Mouse (Mus musculus) embryonic facial prominence, embryonic 15.5 days (tissue): ENCODE measurements around the gene Dio3. TPM values are rescaled to one million over a fixed set of nuclear protein-coding genes. Genes with fewer than 3 reads are reported as not detected.

ENCODE experiments used
- ATAC-seq: fragments of 200-750 bp; cut with Nextera tagmentation; 2 replicates; pipeline ENCODE4 v1.8.0; 2017; ENCODE audit warnings: low read depth, moderate TSS enrichment; ENCODE audit not compliant: insufficient number of reproducible peaks, low FRiP score, low TSS enrichment
- H3K27ac ChIP-seq: fragments of 300-500 bp; sonication (generic); replicated peaks from 2 replicates; pipeline ENCODE4 v1.5.1; 2015; ENCODE audit warnings: mild to moderate bottlenecking, inconsistent platforms
- H3K27me3 ChIP-seq: fragments of 300-500 bp; sonication (generic); 2 replicates; pipeline ENCODE4 v1.6.1; 2015; ENCODE audit warnings: inconsistent platforms
- H3K36me3 ChIP-seq: fragments of 300-500 bp; sonication (generic); 2 replicates; pipeline ENCODE4 v1.6.1; 2015; ENCODE audit warnings: mild to moderate bottlenecking, inconsistent platforms
- H3K4me1 ChIP-seq: fragments of 300-500 bp; sonication (generic); 2 replicates; pipeline ENCODE4 v1.6.1; 2015; ENCODE audit warnings: inconsistent platforms
- H3K4me2 ChIP-seq: fragments of 300-500 bp; sonication (generic); replicated peaks from 2 replicates; pipeline ENCODE4 v1.6.1; 2015; ENCODE audit warnings: mild to moderate bottlenecking, inconsistent platforms
- H3K4me3 ChIP-seq: fragments of 300-500 bp; sonication (generic); replicated peaks from 2 replicates; pipeline ENCODE4 v1.5.1; 2015; ENCODE audit warnings: mild to moderate bottlenecking, inconsistent platforms
- H3K9ac ChIP-seq: fragments of 300-500 bp; sonication (generic); 2 replicates; pipeline ENCODE4 v1.6.1; 2015; ENCODE audit warnings: inconsistent platforms
- H3K9me3 ChIP-seq: fragments of 300-500 bp; sonication (generic); replicated peaks from 2 replicates; pipeline ENCODE4 v1.6.1; 2016; ENCODE audit warnings: inconsistent platforms
- WGBS: fragments of 180-500 bp; shearing (Covaris S2); methylation state at CpG from one replicate; pipeline ENCODE4 v1.1.7; 2015; 5-methylcytosine and 5-hydroxymethylcytosine counted together
- polyA plus RNA-seq: library from polyadenylated mRNA; unstranded; fragments of >200 nt; fragmentation: Nextera tagmentation; extraction: Ambion mirVana; gene quantifications from 2 replicates; pipeline ENCODE4 v1.2.1, GENCODE M21; 2015

Gene Dio3
- polyA plus RNA-seq, 1 experiment from 2014 or later, result 10.5 TPM

- Histone ChIP-seq H3K9me3 (no peaks in the 10 kb centered on the region), H3K4me3 (no peak overlapping the region), H3K9ac (no peak overlapping the region), H3K4me2 (no peak overlapping the region), H3K27me3 (no peaks in the 10 kb centered on the region; the same call in none of the 2 replicates), H3K27ac (no peak overlapping the region), H3K4me1 (peaks cover 3% of the 10 kb centered on the region; the same call in 1 of the 2 replicates), H3K36me3 (no peaks in the 10 kb centered on the region)
- no peak for ATAC-seq
- WGBS, result 41% methylated on average over 14 of the region's 14 CpGs
Observed at GRCm38 (mm10) chr12:110256478-110257220, 22.2 kb upstream of the Dio3 start.

GRCm38 (mm10) chr12:110268226-110268625 is 10.6 kb upstream of the Dio3 start:
- no peak for ATAC-seq
- Histone ChIP-seq H3K27me3 (peaks cover 14% of the 10 kb centered on the region), H3K9ac (no peak overlapping the region), H3K4me1 (no peaks in the 10 kb centered on the region), H3K4me3 (no peak overlapping the region), H3K4me2 (no peak overlapping the region), H3K36me3 (no peaks in the 10 kb centered on the region), H3K9me3 (no peaks in the 10 kb centered on the region), H3K27ac (no peak overlapping the region)
- WGBS, result 81% methylated on average over 3 of the region's 3 CpGs

GRCm38 (mm10) chr12:110269686-110270085 is 9.2 kb upstream of the Dio3 start:
- H3K9ac ChIP-seq, result no peak overlapping the region
- no peak overlapping the region for H3K27ac ChIP-seq
- no peaks in the 10 kb centered on the region for H3K36me3 ChIP-seq
- WGBS, result 73% methylated on average over 4 of the region's 4 CpGs
- peaks cover 24% of the 10 kb centered on the region for H3K27me3 ChIP-seq
- no peak overlapping the region for H3K4me2 ChIP-seq
- no peak overlapping the region for H3K4me3 ChIP-seq
- no peaks in the 10 kb centered on the region for H3K4me1 ChIP-seq
- H3K9me3 ChIP-seq, result no peaks in the 10 kb centered on the region
- ATAC-seq, result no peak

GRCm38 (mm10) chr12:110276034-110276433 is 2.8 kb upstream of the Dio3 start:
- H3K27me3 ChIP-seq, result peaks cover 83% of the 10 kb centered on the region
- no peak overlapping the region for H3K4me2 ChIP-seq
- no peak overlapping the region for H3K27ac ChIP-seq
- ATAC-seq, result no peak
- H3K36me3 ChIP-seq, result no peaks in the 10 kb centered on the region
- H3K4me1 ChIP-seq, result peaks cover 30% of the 10 kb centered on the region
- no peaks in the 10 kb centered on the region for H3K9me3 ChIP-seq
- H3K9ac ChIP-seq, result no peak overlapping the region
- no peak overlapping the region for H3K4me3 ChIP-seq
- 64% methylated on average over 1 of the region's 1 CpGs for WGBS

- H3K36me3 ChIP-seq, result no peaks in the 10 kb centered on the region
- peak overlapping the region; percentile 86 for H3K4me2 ChIP-seq
- H3K4me1 ChIP-seq, result peaks cover 34% of the 10 kb centered on the region
- no peak for ATAC-seq
- 2% methylated on average over 33 of the region's 33 CpGs for WGBS
- peak overlapping the region; percentile 51 for H3K4me3 ChIP-seq
- H3K9me3 ChIP-seq, result no peaks in the 10 kb centered on the region
- H3K27ac ChIP-seq, result no peak overlapping the region
- peak overlapping the region; percentile 6; the same call in 1 of the 2 replicates for H3K9ac ChIP-seq
- peaks cover 90% of the 10 kb centered on the region for H3K27me3 ChIP-seq
Observed at GRCm38 (mm10) chr12:110277259-110277964, 1.5 kb upstream of the Dio3 start.

GRCm38 (mm10) chr12:110277965-110278307 is 932 bp upstream of the Dio3 start:
- H3K4me2 ChIP-seq, result peak overlapping the region; percentile 86
- H3K4me3 ChIP-seq, result peak overlapping the region; percentile 51
- ATAC-seq, result no peak
- peaks cover 92% of the 10 kb centered on the region for H3K27me3 ChIP-seq
- under 1% methylated on average over 58 of the region's 58 CpGs for WGBS
- H3K36me3 ChIP-seq, result no peaks in the 10 kb centered on the region
- peaks cover 34% of the 10 kb centered on the region for H3K4me1 ChIP-seq
- H3K9me3 ChIP-seq, result no peaks in the 10 kb centered on the region
- H3K9ac ChIP-seq, result 0 out of 2 replicates have a peak overlapping the region, but pooled peaks have one; percentile 6
- H3K27ac ChIP-seq, result no peak overlapping the region

- peaks cover 98% of the 10 kb centered on the region for H3K27me3 ChIP-seq
- H3K9ac ChIP-seq, result no peak overlapping the region
- no peaks in the 10 kb centered on the region for H3K36me3 ChIP-seq
- H3K9me3 ChIP-seq, result no peaks in the 10 kb centered on the region
- WGBS, result under 1% methylated on average over 22 of the region's 22 CpGs
- H3K4me1 ChIP-seq, result peaks cover 34% of the 10 kb centered on the region
- H3K27ac ChIP-seq, result no peak overlapping the region
- peak overlapping the region; percentile 17 for H3K4me2 ChIP-seq
- H3K4me3 ChIP-seq, result peak overlapping the region; percentile 16
- ATAC-seq, result no peak
Observed at GRCm38 (mm10) chr12:110280373-110280772, 1.5 kb downstream of the Dio3 start.

- Histone ChIP-seq H3K9me3 (no peaks in the 10 kb centered on the region), H3K36me3 (no peaks in the 10 kb centered on the region), H3K4me3 (no peak overlapping the region), H3K4me1 (peaks cover 17% of the 10 kb centered on the region), H3K27ac (no peak overlapping the region), H3K9ac (no peak overlapping the region), H3K27me3 (peaks cover 67% of the 10 kb centered on the region), H3K4me2 (no peak overlapping the region)
- ATAC-seq, result no peak
- WGBS, result 12% methylated on average over 4 of the region's 4 CpGs
Observed at GRCm38 (mm10) chr12:110283792-110284191, 4.9 kb downstream of the Dio3 start.

GRCm38 (mm10) chr12:110292816-110293215 is 13.9 kb downstream of the Dio3 start:
- no peaks in the 10 kb centered on the region for H3K9me3 ChIP-seq
- peaks cover 6% of the 10 kb centered on the region for H3K27me3 ChIP-seq
- no peaks in the 10 kb centered on the region for H3K4me1 ChIP-seq
- no peaks in the 10 kb centered on the region for H3K36me3 ChIP-seq
- 82% methylated on average over 5 of the region's 5 CpGs for WGBS
- H3K4me2 ChIP-seq, result no peak overlapping the region
- H3K9ac ChIP-seq, result no peak overlapping the region
- no peak overlapping the region for H3K4me3 ChIP-seq
- no peak overlapping the region for H3K27ac ChIP-seq
- ATAC-seq, result no peak

- peaks cover 6% of the 10 kb centered on the region for H3K27me3 ChIP-seq
- H3K9me3 ChIP-seq, result no peaks in the 10 kb centered on the region
- no peaks in the 10 kb centered on the region for H3K36me3 ChIP-seq
- WGBS, result 53% methylated on average over 16 of the region's 16 CpGs
- no peak overlapping the region for H3K27ac ChIP-seq
- no peak overlapping the region for H3K4me2 ChIP-seq
- no peak overlapping the region for H3K9ac ChIP-seq
- peaks cover 12% of the 10 kb centered on the region for H3K4me1 ChIP-seq
- no peak overlapping the region for H3K4me3 ChIP-seq
- no peak for ATAC-seq
Observed at GRCm38 (mm10) chr12:110294891-110295290, 16.0 kb downstream of the Dio3 start.

- H3K4me1 ChIP-seq, result peaks cover 12% of the 10 kb centered on the region
- H3K9ac ChIP-seq, result no peak overlapping the region
- WGBS, result 8% methylated on average over 11 of the region's 11 CpGs
- H3K9me3 ChIP-seq, result no peaks in the 10 kb centered on the region
- no peak overlapping the region for H3K27ac ChIP-seq
- H3K4me2 ChIP-seq, result peak overlapping the region; percentile 16; the same call in 1 of the 2 replicates
- no peaks in the 10 kb centered on the region; the same call in 1 of the 2 replicates for H3K27me3 ChIP-seq
- H3K36me3 ChIP-seq, result no peaks in the 10 kb centered on the region
- no peak overlapping the region for H3K4me3 ChIP-seq
- peak; percentile 45; the same call in 1 of the 2 replicates for ATAC-seq
Observed at GRCm38 (mm10) chr12:110298653-110299052, 19.8 kb downstream of the Dio3 start.
